In the genomic region with DNA sequence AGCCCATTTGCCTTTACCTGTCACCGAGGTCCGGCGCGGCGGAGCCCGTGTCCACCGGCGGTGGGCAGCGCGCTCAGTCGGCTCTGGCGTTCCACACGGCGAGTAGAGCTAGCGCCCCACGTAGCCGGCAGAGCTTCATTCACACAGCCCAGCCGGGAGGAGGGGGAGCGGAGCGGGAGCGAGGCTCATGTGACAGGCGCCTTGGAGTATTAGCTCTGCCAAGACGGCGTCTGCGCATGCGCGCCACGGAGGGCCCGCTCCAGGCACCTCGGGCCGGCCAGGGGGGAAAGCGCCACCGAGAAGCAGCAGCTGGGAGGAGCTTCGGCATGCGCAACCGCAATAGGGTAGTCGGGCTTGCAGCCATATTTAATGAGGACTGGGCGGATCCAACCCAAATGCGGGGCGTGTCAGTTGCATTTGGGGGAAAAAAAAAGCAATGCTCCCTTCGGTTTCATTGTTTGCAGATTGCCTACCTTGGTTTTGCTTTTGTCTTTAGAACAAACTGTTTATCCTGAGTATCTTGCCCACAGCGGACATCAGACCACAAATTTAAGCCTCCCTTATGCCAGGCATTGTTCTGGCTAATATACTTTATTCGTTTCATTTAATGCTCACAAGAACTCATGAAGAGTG, we compare ENCODE assay signal across 8 mouse cellular contexts. TPM values are rescaled to one million over a fixed set of nuclear protein-coding genes. Genes with fewer than 3 reads are reported as not detected.
DNase-seq lines count a peak whose midpoint lies in the region; ATAC-seq and TF ChIP-seq lines count a peak whose summit lies in the region.

Gene Clcn5, minus strand, starts transcription at position 270 of the 633 bp plus-strand sequence.

- H3K4me2 ChIP-seq in heart, embryonic 11.5 days = peak within 1 kb of the TSS; percentile 58
- peak within 1 kb of the TSS; percentile 57 for H3K4me2 ChIP-seq in kidney, embryonic 16.5 days (replicated peaks; ENCODE audit: low read depth, low read length)
- H3K4me2 ChIP-seq in myocyte (ENCODE audit: low read depth) = peak within 1 kb of the TSS; percentile 73

- H3ac ChIP-seq in myocyte (ENCODE audit: control insufficient read depth, insufficient read length) = peak within 1 kb of the TSS; percentile 99

- no peaks in the 10 kb centered on the region for H3K36me3 ChIP-seq in heart, embryonic 11.5 days (ENCODE audit: control insufficient read depth, insufficient read depth, low read length)
- H3K36me3 ChIP-seq in kidney, embryonic 16.5 days (ENCODE audit: insufficient read depth, low read length) = no peaks in the 10 kb centered on the region
- no peaks in the 10 kb centered on the region for H3K36me3 ChIP-seq in liver, adult 2 months (ENCODE audit: control insufficient read depth, insufficient read depth, low read length)
- peaks cover 6% of the 10 kb centered on the region for H3K36me3 ChIP-seq in myocyte (ENCODE audit: control insufficient read depth, insufficient read depth)
- no peaks in the 10 kb centered on the region for H3K36me3 ChIP-seq in splenic B cell, adult 2 months (ENCODE audit: control insufficient read depth, insufficient read depth, low read length, poor library complexity, severe bottlenecking)

- peak within 1 kb of the TSS; percentile 64 for H3K4me3 ChIP-seq in heart, embryonic 11.5 days (ENCODE audit: low read depth, low read length)
- peak within 1 kb of the TSS; percentile 64 for H3K4me3 ChIP-seq in kidney, embryonic 16.5 days (ENCODE audit: low read length)
- H3K4me3 ChIP-seq in liver, adult 2 months (ENCODE audit: insufficient read depth, low read depth, low read length) = peak within 1 kb of the TSS; percentile 96
- peak within 1 kb of the TSS; percentile 64 for H3K4me3 ChIP-seq in myocyte

- no peaks in the 10 kb centered on the region for H3K9me3 ChIP-seq in heart, embryonic 11.5 days (replicated peaks; ENCODE audit: control insufficient read depth, low read length)
- no peaks in the 10 kb centered on the region for H3K9me3 ChIP-seq in kidney, embryonic 16.5 days (ENCODE audit: low read length)

- peak within 1 kb of the TSS; percentile 86 for H3K27ac ChIP-seq in heart, embryonic 11.5 days (ENCODE audit: low read depth, low read length)
- H3K27ac ChIP-seq in kidney, embryonic 16.5 days (ENCODE audit: low read length) = peak within 1 kb of the TSS; percentile 86
- peak within 1 kb of the TSS; percentile 70 for H3K27ac ChIP-seq in liver, adult 2 months (replicated peaks; ENCODE audit: insufficient read depth, low read depth, low read length)

- no peaks in the 10 kb centered on the region for H3K79me2 ChIP-seq in liver, adult 2 months (ENCODE audit: control insufficient read depth, insufficient read depth, low read length)
- H3K79me2 ChIP-seq in myocyte (ENCODE audit: control insufficient read depth, insufficient read depth) = peaks cover 42% of the 10 kb centered on the region

- 14% methylated on average over 40 of the region's 43 CpGs for WGBS in heart, embryonic 11.5 days (ENCODE audit: insufficient replicate concordance)
- WGBS in kidney, embryonic 16.5 days = 19% methylated on average over 43 of the region's 43 CpGs
- under 1% methylated on average over 37 of the region's 43 CpGs for WGBS in liver, adult 2 months

- peak within 1 kb of the TSS; percentile 82 for H3K9ac ChIP-seq in heart, embryonic 11.5 days (ENCODE audit: low read depth, low read length)
- H3K9ac ChIP-seq in kidney, embryonic 16.5 days (replicated peaks; ENCODE audit: low read length) = peak within 1 kb of the TSS; percentile 79
- peak within 1 kb of the TSS; percentile 92 for H3K9ac ChIP-seq in liver, adult 2 months (ENCODE audit: low read depth, low read length)

- peak; percentile 94 for ATAC-seq in erythroblast, adult 5-6 weeks (replicated peaks; ENCODE audit: low FRiP score, poor library complexity, severe bottlenecking)
- peak; percentile 97 for ATAC-seq in heart, embryonic 11.5 days (replicated peaks; ENCODE audit: insufficient number of reproducible peaks, low FRiP score, low TSS enrichment)
- peak; percentile 99 for ATAC-seq in kidney, embryonic 16.5 days (ENCODE audit: low FRiP score, low TSS enrichment)

- DNase-seq in B cell, adult 2 months = peak; percentile 91 to 92
- peak; percentile 98 for DNase-seq in brain, adult 2 months (ENCODE audit: low read depth, low spot score)
- DNase-seq in liver, adult 2 months (ENCODE audit: extremely low read depth, low read depth, low spot score) = peak; percentile 82
- DNase-seq in splenic B cell, adult 2 months (ENCODE audit: low read depth, low spot score) = peak; percentile 96

- TF ChIP-seq POLR2A in liver, adult 2 months (IDR thresholded peaks at IDR 0.05; ENCODE audit: extremely low read depth, insufficient read depth, low read length) = no peak
- peak; percentile 81 for TF ChIP-seq POLR2A in myocyte (IDR thresholded peaks at IDR 0.05; ENCODE audit: insufficient read length, low read depth)

- H3K4me1 ChIP-seq in heart, embryonic 11.5 days (ENCODE audit: control insufficient read depth, insufficient read depth, low read length) = no peaks in the 10 kb centered on the region; the same call in 1 of the 2 replicates
- no peaks in the 10 kb centered on the region for H3K4me1 ChIP-seq in kidney, embryonic 16.5 days (ENCODE audit: insufficient read depth, low read length)
- no peaks in the 10 kb centered on the region for H3K4me1 ChIP-seq in liver, adult 2 months (ENCODE audit: control insufficient read depth, insufficient read depth, low read length)

- TF ChIP-seq CTCF in liver, adult 2 months (IDR thresholded peaks at IDR 0.05; ENCODE audit: low read depth, low read length) = no peak

- H3K27me3 ChIP-seq in heart, embryonic 11.5 days (ENCODE audit: control insufficient read depth, insufficient read depth, low read length) = no peaks in the 10 kb centered on the region
- H3K27me3 ChIP-seq in kidney, embryonic 16.5 days (ENCODE audit: insufficient read depth, low read length) = no peaks in the 10 kb centered on the region
- no peaks in the 10 kb centered on the region for H3K27me3 ChIP-seq in liver, adult 2 months (ENCODE audit: control insufficient read depth, insufficient read depth, low read length)
- no peaks in the 10 kb centered on the region for H3K27me3 ChIP-seq in myocyte (ENCODE audit: control insufficient read depth, insufficient read depth, insufficient read length)
- H3K27me3 ChIP-seq in splenic B cell, adult 2 months (ENCODE audit: control insufficient read depth, insufficient read depth, low read length, poor library complexity, severe bottlenecking) = no peaks in the 10 kb centered on the region

TF ChIP-seq in myocyte, 11 proteins besides CTCF, POLR2A, EP300 and RAD21:
- TF ChIP-seq TCF12 (IDR thresholded peaks at IDR 0.05; ENCODE audit: insufficient read depth, poor library complexity, severe bottlenecking) (no peak), MYOD1 (IDR thresholded peaks at IDR 0.05; ENCODE audit: control insufficient read depth in 1 of 3, insufficient read length in 2 of 3, low read depth in 2 of 3) (peak in 1 of 3 experiments; percentile 27), POLR2AphosphoS2 (IDR thresholded peaks at IDR 0.05; ENCODE audit: insufficient read length, low read depth) (peak; percentile 75)

RNA-seq across cellular contexts. Expression of gene Clcn5, which starts in this region (rescaled TPM):
- total RNA-seq in erythroblast, adult 5-6 weeks (2015; ENCODE audit: low replicate concordance) = 3.8 TPM in 1 of 2 replicates, not detected in the other
- total RNA-seq in erythroblast, adult 5-6 weeks (2017; ENCODE audit: low replicate concordance) = 0.14 and 0.68 TPM in 2 replicates
- polyA plus RNA-seq in heart, embryonic 11.5 days (2014; fragmentation: Nextera tagmentation; extraction: Ambion mirVana) = 24.9 and 35.1 TPM in 2 replicates
- 15.2 and 17.0 TPM in 2 replicates for polyA plus RNA-seq in kidney, embryonic 16.5 days (2015; fragmentation: Nextera tagmentation; extraction: Ambion mirVana)
- 4.5 and 7.5 TPM in 2 replicates for total RNA-seq in liver, adult 2 months (2014; rRNA removed)
- 0.97 and 1.1 TPM in 2 replicates for polyA plus RNA-seq in liver, adult 2 months (2012; rRNA removed)
- 21.0 TPM for polyA plus RNA-seq in myocyte (2012; fragmentation: generic; extraction: Trizol)

Comparison
In these comparisons a context has a peak if more than half of its experiments do, and no peak if none do; other contexts are left out.
1. Peak in every context shown above with its lines: DNase-seq, ATAC-seq, H3K4me3 ChIP-seq and H3K27ac ChIP-seq.